Comparison of ENCODE assay signal across 9 mouse cellular contexts in genomic region chr10:87494596-87494995, GRCm38 (mm10). TPM values are rescaled to one million over a fixed set of nuclear protein-coding genes. Genes with fewer than 3 reads are reported as not detected.
DNase-seq lines count a peak whose midpoint lies in the region; ATAC-seq and TF ChIP-seq lines count a peak whose summit lies in the region.
"Had no signal": no experiment of that assay in that cellular context is flagged by ENCODE, and none has a peak within 500 bp of the region (broad histone marks: within the 10 kb centered on the region; RNA-seq: fewer than 3 reads in every experiment).

No protein-coding gene starts in this region.

- H3K79me2 ChIP-seq in liver, adult 2 months (ENCODE audit: control insufficient read depth, insufficient read depth, low read length): no peaks in the 10 kb centered on the region

- H3K27me3 ChIP-seq in liver, adult 2 months (ENCODE audit: control insufficient read depth, insufficient read depth, low read length): peaks cover 9% of the 10 kb centered on the region
- peaks cover 86% of the 10 kb centered on the region for H3K27me3 ChIP-seq in stomach, embryonic 15.5 days (replicated peaks)

- no peak overlapping the region for H3K4me3 ChIP-seq in liver, adult 2 months (ENCODE audit: insufficient read depth, low read depth, low read length)
- H3K4me3 ChIP-seq in stomach, embryonic 15.5 days (replicated peaks): peak overlapping the region; percentile 56
- H3K4me3 ChIP-seq: myocyte had no signal

- TF ChIP-seq CTCF in liver, adult 2 months (IDR thresholded peaks at IDR 0.05; ENCODE audit: low read depth, low read length): no peak

- H3K9me3 ChIP-seq in stomach, embryonic 15.5 days: no peaks in the 10 kb centered on the region

- H3K36me3 ChIP-seq in liver, adult 2 months (ENCODE audit: control insufficient read depth, insufficient read depth, low read length): no peaks in the 10 kb centered on the region
- H3K36me3 ChIP-seq in stomach, embryonic 15.5 days: no peaks in the 10 kb centered on the region

- H3K4me1 ChIP-seq in liver, adult 2 months (ENCODE audit: control insufficient read depth, insufficient read depth, low read length): peaks cover 2% of the 10 kb centered on the region; the same call in 1 of the 2 replicates
- H3K4me1 ChIP-seq in stomach, embryonic 15.5 days: peaks cover 15% of the 10 kb centered on the region

- no peak overlapping the region for H3K9ac ChIP-seq in liver, adult 2 months (ENCODE audit: low read depth, low read length)
- no peak overlapping the region for H3K9ac ChIP-seq in stomach, embryonic 15.5 days

- ATAC-seq in common myeloid progenitor, adult 5-6 weeks (replicated peaks; ENCODE audit: low read depth, poor library complexity, severe bottlenecking): peak; percentile 20; the same call in 1 of the 2 replicates
- ATAC-seq in stomach, embryonic 15.5 days (ENCODE audit: insufficient read depth, low FRiP score, low read depth): peak; percentile 44; the same call in 1 of the 2 replicates

- WGBS in liver, adult 2 months: 3% methylated on average over 18 of the region's 18 CpGs
- WGBS in stomach, embryonic 15.5 days: under 1% methylated on average over 18 of the region's 18 CpGs

- no peak overlapping the region for H3K27ac ChIP-seq in liver, adult 2 months (replicated peaks; ENCODE audit: insufficient read depth, low read depth, low read length)
- no peak overlapping the region for H3K27ac ChIP-seq in stomach, embryonic 15.5 days

- DNase-seq in liver, adult 2 months (ENCODE audit: extremely low read depth, low read depth, low spot score): peak; percentile 70
- DNase-seq in liver: no peak
- peak; percentile 13 for DNase-seq in heart, adult 8-10 months (ENCODE audit: low spot score)
- DNase-seq in kidney, adult 18-20 months: peak; percentile 59
- DNase-seq in lung, postnatal 14 days: peak; percentile 3
- no peak for DNase-seq in adipocyte (ENCODE audit: low spot score)

- H3K4me2 ChIP-seq in stomach, embryonic 15.5 days: peak overlapping the region; percentile 38

- TF ChIP-seq POLR2A in liver, adult 2 months (IDR thresholded peaks at IDR 0.05; ENCODE audit: extremely low read depth, insufficient read depth, low read length): no peak

RNA-seq across cellular contexts. Expression of gene Ascl1, which starts 1.1 kb away (rescaled TPM):
- not detected in 2 replicates for total RNA-seq in liver, adult 2 months (2014; rRNA removed)
- polyA plus RNA-seq in liver, adult 2 months (2012; rRNA removed): not detected in 2 replicates
- not detected in 2 replicates for total RNA-seq in common myeloid progenitor, adult 5-6 weeks (2017)
- total RNA-seq in heart, adult 8-10 months (2022): not detected
- polyA plus RNA-seq in stomach, embryonic 15.5 days (2015; fragmentation: Nextera tagmentation; extraction: Ambion mirVana): 7.6 and 9.0 TPM in 2 replicates
- polyA plus RNA-seq: myocyte had no signal

RNA-seq across cellular contexts. Expression of gene Pah, which starts 27.0 kb away (rescaled TPM):
- total RNA-seq in liver, adult 2 months (2014; rRNA removed): 1,376 and 1,431 TPM in 2 replicates
- 489 and 575 TPM in 2 replicates for polyA plus RNA-seq in liver, adult 2 months (2012; rRNA removed)
- not detected in 2 replicates for total RNA-seq in common myeloid progenitor, adult 5-6 weeks (2017)
- 10 to 100 TPM; 42.2 to 72.8 (median 45.1) TPM for total RNA-seq in heart, adult 8-10 months (2022)
- polyA plus RNA-seq in stomach, embryonic 15.5 days (2015; fragmentation: Nextera tagmentation; extraction: Ambion mirVana): 4.3 and 6.8 TPM in 2 replicates
- polyA plus RNA-seq: myocyte had no signal

Comparison
In these comparisons a context has a peak if more than half of its experiments do, and no peak if none do; other contexts are left out.
1. DNase-seq: peak in liver, adult 2 months (single experiment), heart, adult 8-10 months (single experiment), kidney, adult 18-20 months (single experiment) and lung, postnatal 14 days (single experiment); none in liver (single experiment) and adipocyte (single experiment).
2. RNA of gene Pah, which starts 27.0 kb away (total RNA-seq): 1,376 to 1,431 TPM in liver, adult 2 months and 42.2 to 72.8 TPM in heart, adult 8-10 months; not detected in common myeloid progenitor, adult 5-6 weeks; every median in the first group is over 10 times any median in the second.